Mouse (Mus musculus): Measurements from ENCODE around the gene Cacna2d4.

Cacna2d4 gene

GRCm38 (mm10) chr6:119386421-119386820, 150.1 kb downstream of the Cacna2d4 start:
- in situ Hi-C loops (cut with MboI, MseI) = no loop called here

- in situ Hi-C loops (cut with MboI, MseI) = no loop called here
These were observed 150.5 kb downstream of the Cacna2d4 start for GRCm38 (mm10) chr6:119386821-119387220.

- in situ Hi-C loops (cut with MboI, MseI) = no loop called here
These were observed 151.7 kb downstream of the Cacna2d4 start for GRCm38 (mm10) chr6:119387801-119388649.

- in situ Hi-C loops (cut with MboI, MseI) = no loop called here
These were observed 152.3 kb downstream of the Cacna2d4 start for GRCm38 (mm10) chr6:119388650-119389012.

- in situ Hi-C loops (cut with MboI, MseI) = no loop called here
These were observed 152.8 kb downstream of the Cacna2d4 start for GRCm38 (mm10) chr6:119389089-119389488.

- in situ Hi-C loops (cut with MboI, MseI) = loop anchor here (10.0 kb wide), 1 partner anchor 1486 kb away; the partner anchor contains the start of gene Hnrnpf
These were observed 154.4 kb downstream of the Cacna2d4 start for GRCm38 (mm10) chr6:119390728-119391127.

- in situ Hi-C loops (cut with MboI, MseI) = loop anchor here (10.0 kb wide), 1 partner anchor 1488 kb away; the partner anchor contains the start of gene Hnrnpf
These were observed 156.5 kb downstream of the Cacna2d4 start for GRCm38 (mm10) chr6:119392836-119393235.

GRCm38 (mm10) chr6:119395421-119396308, 159.3 kb downstream of the Cacna2d4 start:
- in situ Hi-C loops (cut with MboI, MseI) = loop anchor here (10.0 kb wide), 1 partner anchor 1491 kb away; the partner anchor contains the start of gene Hnrnpf

- in situ Hi-C loops (cut with MboI, MseI) = loop anchor here (10.0 kb wide), 1 partner anchor 1491 kb away; the partner anchor contains the start of gene Hnrnpf
These were observed 159.9 kb downstream of the Cacna2d4 start for GRCm38 (mm10) chr6:119396309-119396634.

- in situ Hi-C loops (cut with MboI, MseI) = loop anchor here (10.0 kb wide), 1 partner anchor 1495 kb away; the partner anchor contains the start of gene Hnrnpf
These were observed 163.0 kb downstream of the Cacna2d4 start for GRCm38 (mm10) chr6:119399371-119399770.

- in situ Hi-C loops (cut with MboI, MseI) = no loop called here
These were observed 164.3 kb downstream of the Cacna2d4 start for GRCm38 (mm10) chr6:119400649-119401048.

GRCm38 (mm10) chr6:119401545-119402304, 165.4 kb downstream of the Cacna2d4 start:
- in situ Hi-C loops (cut with MboI, MseI) = no loop called here

Data from T-helper 2 cell (primary cell).